Mouse (Mus musculus) intestine, embryonic 16.5 days (tissue): ENCODE results near the gene Bag2. TPM values are rescaled to one million over a fixed set of nuclear protein-coding genes. Genes with fewer than 3 reads are reported as not detected.

Experiments
- ATAC-seq: fragments of 200-750 bp; cut with Nextera tagmentation; 2 replicates; pipeline ENCODE4 v1.8.0; 2017; ENCODE audit warnings: moderate TSS enrichment, moderate library complexity
- H3K27ac ChIP-seq: fragments of 300-500 bp; sonication (generic); 2 replicates; pipeline ENCODE4 v1.5.1; 2014; ENCODE audit warnings: mild to moderate bottlenecking, low read length
- H3K27me3 ChIP-seq: fragments of 300-500 bp; sonication (generic); replicated peaks from 2 replicates; pipeline ENCODE4 v1.6.1; 2014; ENCODE audit warnings: low read length, control low read depth, mixed read lengths; ENCODE audit not compliant: control insufficient read depth, insufficient read depth
- H3K36me3 ChIP-seq: fragments of 300-500 bp; sonication (generic); 2 replicates; pipeline ENCODE4 v1.6.1; 2014; ENCODE audit warnings: low read length, control low read depth; ENCODE audit not compliant: control insufficient read depth, insufficient read depth
- H3K4me1 ChIP-seq: fragments of 300-500 bp; sonication (generic); 2 replicates; pipeline ENCODE4 v1.6.1; 2014; ENCODE audit warnings: low read length, control low read depth, mixed read lengths; ENCODE audit not compliant: control insufficient read depth, insufficient read depth
- H3K4me2 ChIP-seq: fragments of 300-500 bp; sonication (generic); 2 replicates; pipeline ENCODE4 v1.6.1; 2014; ENCODE audit warnings: low read depth, low read length, control low read depth
- H3K4me3 ChIP-seq: fragments of 300-500 bp; sonication (generic); 2 replicates; pipeline ENCODE4 v1.5.1; 2014; ENCODE audit warnings: mild to moderate bottlenecking, low read length
- H3K9ac ChIP-seq: fragments of 300-500 bp; sonication (generic); 2 replicates; pipeline ENCODE4 v1.6.1; 2014; ENCODE audit warnings: low read depth, low read length
- H3K9me3 ChIP-seq: fragments of 300-500 bp; sonication (generic); 2 replicates; pipeline ENCODE4 v1.6.1; 2016; ENCODE audit warnings: low read length, control low read depth; ENCODE audit not compliant: control insufficient read depth
- WGBS: fragments of 180-500 bp; shearing (Covaris S2); extraction: QIAGEN DNeasy Blood & Tissue Kit; methylation state at CpG from one replicate; pipeline ENCODE4 v1.1.7; 2014; 5-methylcytosine and 5-hydroxymethylcytosine counted together
- polyA plus RNA-seq: library from polyadenylated mRNA; unstranded; fragments of >200 nt; fragmentation: Nextera tagmentation; extraction: Ambion mirVana; gene quantifications from 2 replicates; pipeline ENCODE4 v1.2.1, GENCODE M21; 2015

Gene Bag2
- polyA plus RNA-seq, 1 experiment from 2014 or later, result 56.6 TPM

DNA sequence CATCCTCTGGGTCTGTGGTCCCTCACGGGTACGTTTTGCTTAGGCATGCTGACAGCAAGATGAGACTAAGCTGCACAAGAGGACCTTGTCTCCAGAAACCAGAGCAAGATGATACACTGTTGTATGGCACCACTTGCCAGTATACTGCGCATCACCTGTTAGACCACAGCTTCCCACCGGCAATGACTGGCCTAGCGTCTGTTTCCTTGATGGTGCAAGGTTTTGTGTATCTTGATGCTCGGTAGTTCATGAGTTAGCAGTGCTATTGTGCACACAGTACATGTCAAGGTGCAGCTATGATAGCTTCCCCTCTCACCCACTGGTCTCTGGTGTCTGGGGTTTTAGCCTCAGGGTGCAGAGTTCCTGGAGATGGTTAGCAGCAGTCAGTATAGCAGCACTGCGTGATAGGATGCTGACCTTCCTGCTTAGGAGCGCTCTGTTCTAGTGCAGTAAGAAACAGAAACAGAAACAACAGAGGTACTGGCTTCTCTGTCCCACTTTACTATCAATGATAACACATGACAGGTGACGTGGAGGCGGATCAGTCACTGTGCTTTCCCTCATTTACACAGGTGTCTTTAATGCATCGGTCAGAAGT, 18.8 kb downstream of the Bag2 start:
- H3K9ac ChIP-seq, result no peak overlapping the region
- no peaks in the 10 kb centered on the region for H3K9me3 ChIP-seq
- H3K27me3 ChIP-seq, result no peaks in the 10 kb centered on the region
- 86% methylated on average over 11 of the region's 11 CpGs for WGBS
- no peak overlapping the region for H3K27ac ChIP-seq
- ATAC-seq, result no peak
- H3K4me1 ChIP-seq, result no peaks in the 10 kb centered on the region
- no peak overlapping the region for H3K4me3 ChIP-seq
- H3K36me3 ChIP-seq, result peaks cover 7% of the 10 kb centered on the region
- H3K4me2 ChIP-seq, result no peak overlapping the region

DNA sequence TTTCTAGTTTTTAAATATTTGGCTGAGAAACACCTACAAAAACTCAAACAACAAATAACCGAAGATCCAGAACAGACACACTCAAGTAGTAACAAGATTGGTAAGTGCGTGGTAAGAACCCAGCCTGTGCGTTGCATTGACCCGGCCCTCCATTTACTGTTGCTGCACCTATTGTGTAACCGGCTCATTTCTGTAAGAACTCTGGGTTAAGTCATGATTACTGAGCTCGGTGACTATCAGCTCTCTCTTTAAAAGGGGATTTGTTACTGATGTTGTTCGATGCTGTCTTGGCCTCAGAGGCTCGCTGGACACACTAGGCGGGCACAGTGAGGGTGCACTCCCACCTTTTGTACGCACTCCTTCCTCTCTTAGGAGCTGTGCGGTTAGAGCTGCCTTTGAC, 19.3 kb downstream of the Bag2 start:
- Histone ChIP-seq H3K36me3 (peaks cover 7% of the 10 kb centered on the region), H3K27me3 (no peaks in the 10 kb centered on the region), H3K4me1 (no peaks in the 10 kb centered on the region), H3K9ac (no peak overlapping the region), H3K9me3 (no peaks in the 10 kb centered on the region), H3K4me2 (no peak overlapping the region), H3K4me3 (no peak overlapping the region), H3K27ac (no peak overlapping the region)
- 89% methylated on average over 11 of the region's 11 CpGs for whole genome bisulfite sequencing
- ATAC-seq, result no peak

DNA sequence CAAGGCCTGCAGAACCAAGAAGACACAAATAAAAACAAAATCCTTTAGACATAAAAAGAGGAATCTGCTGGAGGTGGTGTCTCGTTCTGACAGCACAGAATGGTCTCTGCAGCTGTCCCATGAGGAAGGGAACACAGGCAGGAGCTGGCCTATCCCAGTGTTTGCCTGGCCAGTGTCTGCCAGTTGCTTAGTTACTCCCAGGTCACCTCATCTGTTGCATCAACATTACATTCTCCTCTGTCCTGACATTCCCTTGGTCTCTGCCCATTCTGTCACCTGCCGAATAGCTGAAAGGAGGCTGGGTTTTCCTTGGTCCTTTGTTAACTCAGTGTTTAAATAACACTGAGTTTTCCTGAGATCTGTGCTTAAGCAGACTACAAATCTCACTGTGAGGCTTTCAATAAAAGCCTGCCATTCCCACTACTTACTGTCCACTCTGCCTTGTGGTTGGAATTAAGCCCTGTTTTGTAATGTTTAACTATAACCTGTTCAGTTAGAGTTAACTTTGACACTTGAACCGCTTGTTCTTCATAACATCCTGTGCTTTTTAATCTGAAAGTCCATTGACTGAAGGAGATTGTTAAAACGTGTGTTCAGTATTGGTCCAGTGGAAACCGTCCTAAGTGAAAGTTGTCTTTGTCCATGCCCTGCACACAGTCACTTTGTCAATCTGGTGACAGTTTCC, 23.5 kb downstream of the Bag2 start:
- Histone ChIP-seq H3K9ac (no peak overlapping the region), H3K27me3 (no peaks in the 10 kb centered on the region), H3K27ac (no peak overlapping the region), H3K4me2 (no peak overlapping the region), H3K36me3 (peaks cover 7% of the 10 kb centered on the region), H3K4me3 (no peak overlapping the region), H3K9me3 (no peaks in the 10 kb centered on the region), H3K4me1 (no peaks in the 10 kb centered on the region)
- 63% methylated on average over 5 of the region's 5 CpGs for WGBS
- peak; percentile 46; the same call in 1 of the 2 replicates for ATAC-seq

GRCm38 (mm10) chr1:33733044-33733443, 24.6 kb downstream of the Bag2 start:
- H3K4me1 ChIP-seq, result no peaks in the 10 kb centered on the region
- peaks cover 7% of the 10 kb centered on the region for H3K36me3 ChIP-seq
- WGBS, result 87% methylated on average over 9 of the region's 9 CpGs
- H3K27me3 ChIP-seq, result no peaks in the 10 kb centered on the region
- no peak overlapping the region for H3K4me2 ChIP-seq
- no peak overlapping the region for H3K4me3 ChIP-seq
- H3K9ac ChIP-seq, result no peak overlapping the region
- ATAC-seq, result 0 out of 2 replicates have a peak, but pooled peaks have one; percentile 50
- no peak overlapping the region for H3K27ac ChIP-seq
- H3K9me3 ChIP-seq, result no peaks in the 10 kb centered on the region

- Histone ChIP-seq H3K4me2 (no peak overlapping the region), H3K4me1 (0 out of 2 replicates have a peak, but pooled peaks cover 3% of the 10 kb centered on the region), H3K4me3 (no peak overlapping the region), H3K36me3 (0 out of 2 replicates have a peak, but pooled peaks cover 4% of the 10 kb centered on the region), H3K27ac (no peak overlapping the region), H3K27me3 (no peaks in the 10 kb centered on the region), H3K9ac (no peak overlapping the region), H3K9me3 (no peaks in the 10 kb centered on the region)
- 86% methylated on average over 5 of the region's 5 CpGs for WGBS
- no peak for ATAC-seq
These were observed 32.5 kb downstream of the Bag2 start for GRCm38 (mm10) chr1:33725086-33725485.

DNA sequence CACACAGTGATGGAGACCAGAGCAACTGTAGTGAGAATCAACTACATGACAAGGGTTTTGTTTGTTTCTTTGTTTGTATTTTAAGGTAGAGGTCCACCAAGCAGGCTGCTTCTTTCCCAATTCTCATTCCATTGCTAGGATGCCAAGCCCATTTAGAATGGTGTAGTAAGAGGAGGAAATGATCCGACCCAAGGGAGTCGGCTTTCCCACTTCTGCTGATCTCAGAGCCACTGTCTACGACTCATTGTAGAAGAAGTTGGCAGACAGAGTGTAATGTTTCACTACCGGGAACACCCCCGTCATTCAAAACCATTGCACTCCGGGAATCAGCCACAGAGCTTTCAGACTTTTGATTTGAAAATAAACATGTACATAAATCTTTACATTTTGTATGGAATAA, 33.1 kb downstream of the Bag2 start:
- no peak for ATAC-seq
- no peak overlapping the region for H3K4me3 ChIP-seq
- 85% methylated on average over 6 of the region's 6 CpGs for WGBS
- no peak overlapping the region for H3K9ac ChIP-seq
- 0 out of 2 replicates have a peak, but pooled peaks cover 4% of the 10 kb centered on the region for H3K36me3 ChIP-seq
- H3K4me2 ChIP-seq, result no peak overlapping the region
- 0 out of 2 replicates have a peak, but pooled peaks cover 3% of the 10 kb centered on the region for H3K4me1 ChIP-seq
- H3K27me3 ChIP-seq, result no peaks in the 10 kb centered on the region
- no peak overlapping the region for H3K27ac ChIP-seq
- H3K9me3 ChIP-seq, result no peaks in the 10 kb centered on the region

DNA sequence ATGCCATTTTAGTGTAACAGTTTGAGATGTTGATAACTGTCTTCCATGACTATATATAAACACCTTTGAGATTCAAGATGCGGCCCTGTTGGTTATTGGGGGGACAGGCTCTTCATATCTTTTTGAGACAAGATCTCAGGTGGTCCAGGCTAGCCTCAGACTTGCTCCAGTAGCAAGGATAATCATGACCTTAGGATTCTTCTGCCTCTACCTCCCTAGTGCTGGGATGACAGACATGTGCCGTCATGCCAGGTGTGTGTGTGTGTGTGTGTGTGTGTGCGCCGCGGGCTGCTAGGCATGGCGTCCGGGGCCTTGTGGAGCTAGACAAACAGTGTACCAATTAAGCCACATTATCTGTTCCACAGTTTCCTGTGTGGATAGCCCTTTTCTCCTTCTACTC, 36.6 kb downstream of the Bag2 start:
- WGBS, result 90% methylated on average over 7 of the region's 7 CpGs

DNA sequence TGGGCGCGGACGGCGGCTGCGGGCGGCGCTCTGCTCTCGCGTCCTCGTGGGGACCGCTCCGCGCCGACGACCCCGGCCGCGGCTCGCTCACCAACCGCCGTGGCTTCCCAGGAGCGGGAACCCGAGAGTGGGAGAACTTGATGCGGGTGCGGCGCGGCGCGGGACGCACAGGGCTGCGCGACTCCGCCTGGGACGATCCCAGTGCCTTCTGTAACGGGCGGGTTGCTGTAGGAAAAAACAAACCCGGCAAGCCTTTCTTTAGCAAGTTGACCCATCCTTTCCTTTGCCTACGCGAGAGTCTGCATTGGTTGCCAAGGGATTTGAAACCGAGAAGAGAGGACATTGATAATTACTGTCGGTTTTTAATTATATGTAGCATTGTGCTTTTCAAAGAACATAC, 37.4 kb downstream of the Bag2 start:
- H3K4me3 ChIP-seq, result peak overlapping the region; percentile 82
- H3K9me3 ChIP-seq, result no peaks in the 10 kb centered on the region
- no peaks in the 10 kb centered on the region for H3K27me3 ChIP-seq
- under 1% methylated on average over 41 of the region's 41 CpGs for WGBS
- H3K9ac ChIP-seq, result peak overlapping the region; percentile 90
- H3K4me2 ChIP-seq, result peak overlapping the region; percentile 81
- H3K4me1 ChIP-seq, result 0 out of 2 replicates have a peak, but pooled peaks cover 3% of the 10 kb centered on the region
- peak; percentile 69 for ATAC-seq
- peak overlapping the region; percentile 88 for H3K27ac ChIP-seq
- 0 out of 2 replicates have a peak, but pooled peaks cover 4% of the 10 kb centered on the region for H3K36me3 ChIP-seq

More for the DNA sequence above, 36.6 kb downstream of the Bag2 start:
- no peak overlapping the region for H3K27ac ChIP-seq
- 0 out of 2 replicates have a peak, but pooled peaks cover 4% of the 10 kb centered on the region for H3K36me3 ChIP-seq
- H3K9me3 ChIP-seq, result no peaks in the 10 kb centered on the region
- ATAC-seq, result no peak
- no peaks in the 10 kb centered on the region for H3K27me3 ChIP-seq
- H3K4me3 ChIP-seq, result no peak overlapping the region
- H3K4me1 ChIP-seq, result 0 out of 2 replicates have a peak, but pooled peaks cover 3% of the 10 kb centered on the region
- no peak overlapping the region for H3K9ac ChIP-seq
- 0 out of 2 replicates have a peak overlapping the region, but pooled peaks have one; percentile 12 for H3K4me2 ChIP-seq

- H3K36me3 ChIP-seq, result 0 out of 2 replicates have a peak, but pooled peaks cover 4% of the 10 kb centered on the region
- H3K4me3 ChIP-seq, result peak within 1 kb of the TSS; percentile 82
- peak within 1 kb of the TSS; percentile 88 for H3K27ac ChIP-seq
- WGBS, result 1% methylated on average over 54 of the region's 54 CpGs
- peak within 1 kb of the TSS; percentile 81 for H3K4me2 ChIP-seq
- H3K9ac ChIP-seq, result peak within 1 kb of the TSS; percentile 90
- 0 out of 2 replicates have a peak, but pooled peaks cover 3% of the 10 kb centered on the region for H3K4me1 ChIP-seq
- ATAC-seq, result peak; percentile 98
- H3K27me3 ChIP-seq, result no peaks in the 10 kb centered on the region
- no peaks in the 10 kb centered on the region for H3K9me3 ChIP-seq
These were observed 37.8 kb downstream of the Bag2 start, which contains the start of gene Rab23 for GRCm38 (mm10) chr1:33719733-33720225. Gene Rab23, plus strand, starts transcription at chr1:33719887.
